Mouse (Mus musculus): ENCODE data around the gene Ubxn6. TPM values are rescaled to one million over a fixed set of nuclear protein-coding genes. Genes with fewer than 3 reads are reported as not detected.

The Ubxn6 gene
- polyA plus RNA-seq, 1 experiment = 69.3 TPM

DNA sequence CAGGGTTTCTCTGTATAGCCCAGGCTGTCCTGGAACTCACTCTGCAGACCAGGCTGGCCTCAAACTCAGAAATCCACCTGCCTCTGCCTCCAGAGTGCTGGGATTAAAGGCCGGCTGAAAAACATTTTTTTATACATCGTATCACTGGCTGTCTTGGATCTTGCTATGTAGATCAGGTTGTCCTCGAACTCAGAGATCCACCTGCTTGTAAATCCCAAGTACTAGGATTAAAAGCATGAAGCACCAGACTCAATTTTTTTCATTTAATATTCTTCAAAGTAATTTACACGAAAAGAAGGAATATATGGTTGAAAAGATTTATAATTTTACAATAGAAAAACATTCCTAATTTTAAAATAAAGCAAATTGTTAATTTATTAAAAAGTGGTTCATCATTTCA lies 35.5 kb downstream of the Ubxn6 start:
- Histone ChIP-seq H3K4me1 (ENCODE audit: control insufficient read depth, insufficient read depth, low read length) (peaks cover 11% of the 10 kb centered on the region), H3K4me3 (replicated peaks; ENCODE audit: extremely low read depth, low read depth, low read length) (no peak overlapping the region)
- DNase-seq = no peak
- TF ChIP-seq POLR2A (IDR thresholded peaks at IDR 0.05; ENCODE audit: borderline replicate concordance, extremely low read depth, low read depth, low read length) (no peak), CTCF (IDR thresholded peaks at IDR 0.05; ENCODE audit: insufficient read depth, low read length) (no peak)
- WGBS = 73% methylated on average over 4 of the region's 4 CpGs

GRCm38 (mm10) chr17:56038583-56039261 lies 36.1 kb downstream of the Ubxn6 start:
- Histone ChIP-seq H3K4me3 (replicated peaks; ENCODE audit: extremely low read depth, low read depth, low read length) (no peak overlapping the region), H3K4me1 (ENCODE audit: control insufficient read depth, insufficient read depth, low read length) (peaks cover 11% of the 10 kb centered on the region)
- no peak for DNase-seq
- WGBS = 61% methylated on average over 8 of the region's 8 CpGs
- TF ChIP-seq CTCF (IDR thresholded peaks at IDR 0.05; ENCODE audit: insufficient read depth, low read length) (no peak), POLR2A (IDR thresholded peaks at IDR 0.05; ENCODE audit: borderline replicate concordance, extremely low read depth, low read depth, low read length) (no peak)

- no peak for DNase-seq
- WGBS = 31% methylated on average over 13 of the region's 13 CpGs
- H3K4me1 ChIP-seq (ENCODE audit: control insufficient read depth, insufficient read depth, low read length) = peaks cover 15% of the 10 kb centered on the region
- H3K4me3 ChIP-seq (replicated peaks; ENCODE audit: extremely low read depth, low read depth, low read length) = peak overlapping the region; percentile 45
- TF ChIP-seq CTCF (IDR thresholded peaks at IDR 0.05; ENCODE audit: insufficient read depth, low read length) = peak; percentile 11; the same call in 1 of the 2 replicates
- no peak for TF ChIP-seq POLR2A (IDR thresholded peaks at IDR 0.05; ENCODE audit: borderline replicate concordance, extremely low read depth, low read depth, low read length)
Measured at GRCm38 (mm10) chr17:56036901-56037287, 37.9 kb downstream of the Ubxn6 start.

GRCm38 (mm10) chr17:56036176-56036900 lies 38.5 kb downstream of the Ubxn6 start, which contains the start of gene Sh3gl1:
Gene Sh3gl1, minus strand, starts transcription at chr17:56036635.
- WGBS = under 1% methylated on average over 74 of the region's 74 CpGs
- Histone ChIP-seq H3K4me1 (ENCODE audit: control insufficient read depth, insufficient read depth, low read length) (peaks cover 16% of the 10 kb centered on the region), H3K4me3 (replicated peaks; ENCODE audit: extremely low read depth, low read depth, low read length) (peak within 1 kb of the TSS; percentile 80)
- peak; percentile 78; the same call in 1 of the 2 replicates for TF ChIP-seq POLR2A (IDR thresholded peaks at IDR 0.05; ENCODE audit: borderline replicate concordance, extremely low read depth, low read depth, low read length)
- peak; percentile 78 for TF ChIP-seq CTCF (IDR thresholded peaks at IDR 0.05; ENCODE audit: insufficient read depth, low read length)
- DNase-seq = peak; percentile 99

GRCm38 (mm10) chr17:56035216-56035615 lies 39.6 kb downstream of the Ubxn6 start:
- no peak for DNase-seq
- peaks cover 18% of the 10 kb centered on the region for H3K4me1 ChIP-seq (ENCODE audit: control insufficient read depth, insufficient read depth, low read length)
- no peak overlapping the region for H3K4me3 ChIP-seq (replicated peaks; ENCODE audit: extremely low read depth, low read depth, low read length)
- TF ChIP-seq CTCF (IDR thresholded peaks at IDR 0.05; ENCODE audit: insufficient read depth, low read length) (no peak), POLR2A (IDR thresholded peaks at IDR 0.05; ENCODE audit: borderline replicate concordance, extremely low read depth, low read depth, low read length) (no peak)
- WGBS = 36% methylated on average over 4 of the region's 4 CpGs

DNA sequence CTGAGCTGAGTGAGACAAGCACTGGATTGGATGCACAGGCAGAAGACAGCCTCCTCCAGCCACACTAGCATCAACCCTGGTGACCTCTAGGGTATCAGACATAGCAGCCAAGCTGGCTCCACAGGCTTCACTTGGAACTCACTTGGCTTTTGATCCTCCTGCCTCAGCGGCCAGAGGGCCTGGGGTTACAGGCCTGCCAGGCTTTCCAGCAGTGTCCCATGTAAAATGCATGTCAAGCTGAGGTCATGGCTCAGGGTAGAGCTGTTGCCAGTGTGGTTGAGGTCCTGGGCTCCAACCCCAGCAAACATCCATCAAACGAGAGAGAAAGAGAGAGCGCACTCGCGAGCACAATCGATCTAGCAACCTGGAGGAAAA lies 40.1 kb downstream of the Ubxn6 start:
- Histone ChIP-seq H3K4me1 (ENCODE audit: control insufficient read depth, insufficient read depth, low read length) (peaks cover 18% of the 10 kb centered on the region), H3K4me3 (replicated peaks; ENCODE audit: extremely low read depth, low read depth, low read length) (no peak overlapping the region)
- no peak for TF ChIP-seq CTCF (IDR thresholded peaks at IDR 0.05; ENCODE audit: insufficient read depth, low read length)
- no peak for TF ChIP-seq POLR2A (IDR thresholded peaks at IDR 0.05; ENCODE audit: borderline replicate concordance, extremely low read depth, low read depth, low read length)
- 70% methylated on average over 6 of the region's 6 CpGs for WGBS
- no peak for DNase-seq

DNA sequence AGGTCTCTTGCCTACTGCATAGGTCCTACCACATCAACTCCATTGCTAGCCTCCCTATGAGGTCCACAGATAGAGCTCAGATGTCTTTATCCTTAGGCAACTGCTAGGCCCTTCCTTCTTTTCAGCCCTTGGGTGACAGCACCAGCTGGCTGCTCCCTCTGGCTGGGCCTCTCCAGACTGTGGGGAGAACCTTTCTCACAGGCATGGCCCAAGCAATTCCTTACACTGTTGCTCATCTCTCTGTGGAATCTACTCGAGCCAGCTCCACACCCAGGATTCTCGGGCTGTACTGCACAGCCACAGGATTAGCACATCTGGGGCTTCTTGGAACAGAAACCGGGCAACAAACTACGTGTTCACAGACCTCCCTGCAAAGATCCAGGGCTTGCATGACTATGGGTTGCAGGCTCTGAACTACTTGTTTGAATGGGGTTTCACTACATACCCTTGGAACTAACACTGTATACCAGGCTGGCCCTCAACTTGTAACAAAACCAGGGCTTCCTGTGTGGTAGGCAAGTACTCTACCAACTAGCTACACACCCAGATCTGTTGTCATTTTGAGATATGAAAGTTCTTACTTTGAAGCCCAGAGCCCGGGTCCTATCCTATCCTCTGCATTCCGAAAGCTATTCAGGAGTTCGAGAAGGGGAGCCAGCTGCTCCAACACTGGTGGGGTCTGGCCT lies 40.6 kb downstream of the Ubxn6 start:
- Histone ChIP-seq H3K4me1 (ENCODE audit: control insufficient read depth, insufficient read depth, low read length) (peaks cover 18% of the 10 kb centered on the region), H3K4me3 (replicated peaks; ENCODE audit: extremely low read depth, low read depth, low read length) (no peak overlapping the region)
- TF ChIP-seq POLR2A (IDR thresholded peaks at IDR 0.05; ENCODE audit: borderline replicate concordance, extremely low read depth, low read depth, low read length) (no peak), CTCF (IDR thresholded peaks at IDR 0.05; ENCODE audit: insufficient read depth, low read length) (no peak)
- 68% methylated on average over 7 of the region's 7 CpGs for WGBS
- DNase-seq = no peak

DNA sequence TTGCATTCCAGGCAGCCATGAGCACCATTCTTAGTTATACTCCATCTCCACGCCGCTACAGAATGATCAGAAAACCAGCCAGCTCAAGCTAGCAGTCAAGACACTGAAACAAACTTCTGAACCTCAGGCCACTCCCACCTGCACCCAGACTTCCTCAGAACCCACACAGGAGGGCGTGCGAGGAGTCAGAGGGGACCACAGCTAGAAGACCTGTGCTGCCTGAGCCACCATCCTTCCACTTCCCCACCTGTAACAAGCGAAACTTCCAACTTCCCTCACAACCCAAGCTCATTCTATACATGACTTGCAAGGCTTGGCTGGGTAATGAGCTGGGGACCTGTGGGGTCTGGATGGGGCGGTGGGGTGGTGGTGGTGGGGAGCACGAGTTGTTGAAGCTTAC lies 42.0 kb downstream of the Ubxn6 start:
- H3K4me1 ChIP-seq (ENCODE audit: control insufficient read depth, insufficient read depth, low read length) = peaks cover 18% of the 10 kb centered on the region
- no peak for DNase-seq

DNA sequence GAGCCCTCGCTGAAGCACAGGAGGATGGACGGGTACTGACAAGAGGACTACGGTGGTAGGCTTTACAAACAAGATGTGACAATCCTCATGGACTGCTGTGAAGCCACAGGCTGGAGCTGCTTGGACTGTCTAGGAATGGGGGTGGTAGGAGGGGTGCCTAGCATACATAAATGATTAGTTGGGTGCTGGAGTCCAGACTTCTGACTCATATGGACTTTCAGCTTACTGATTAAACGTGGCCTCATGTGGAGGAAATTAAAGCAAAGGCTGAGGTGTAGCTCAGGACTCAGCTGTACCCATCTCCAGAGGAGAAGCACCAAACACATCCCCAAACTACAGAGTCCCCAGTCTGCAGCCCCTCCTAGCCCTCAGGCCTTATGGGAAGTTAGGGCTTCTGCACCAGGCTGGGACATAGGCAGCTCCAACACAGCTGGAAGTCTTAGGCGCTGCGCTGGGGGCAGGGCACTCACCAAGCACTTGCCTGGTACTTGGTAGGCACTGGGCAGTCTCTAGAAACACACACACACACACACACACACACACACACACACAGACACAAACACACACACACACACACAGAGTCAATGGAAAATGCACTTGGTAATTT lies 42.6 kb downstream of the Ubxn6 start:
- DNase-seq = no peak
- WGBS = 54% methylated on average over 6 of the region's 6 CpGs
- no peak for TF ChIP-seq CTCF (IDR thresholded peaks at IDR 0.05; ENCODE audit: insufficient read depth, low read length)
- no peak for TF ChIP-seq POLR2A (IDR thresholded peaks at IDR 0.05; ENCODE audit: borderline replicate concordance, extremely low read depth, low read depth, low read length)
- H3K4me1 ChIP-seq (ENCODE audit: control insufficient read depth, insufficient read depth, low read length) = peaks cover 18% of the 10 kb centered on the region
- no peak overlapping the region for H3K4me3 ChIP-seq (replicated peaks; ENCODE audit: extremely low read depth, low read depth, low read length)

More for the DNA sequence above, 42.0 kb downstream of the Ubxn6 start:
- no peak for TF ChIP-seq CTCF (IDR thresholded peaks at IDR 0.05; ENCODE audit: insufficient read depth, low read length)
- no peak for TF ChIP-seq POLR2A (IDR thresholded peaks at IDR 0.05; ENCODE audit: borderline replicate concordance, extremely low read depth, low read depth, low read length)
- H3K4me3 ChIP-seq (replicated peaks; ENCODE audit: extremely low read depth, low read depth, low read length) = no peak overlapping the region
- 45% methylated on average over 7 of the region's 7 CpGs for WGBS
